Mouse (Mus musculus) kidney, adult 2 months (tissue): ENCODE results near the gene Nnat. TPM values are rescaled to one million over a fixed set of nuclear protein-coding genes. Genes with fewer than 3 reads are reported as not detected.

ENCODE experiments used
- DNase-seq: peaks from one replicate; pipeline ENCODE4 v3.0.0; 2021
- H3K27ac ChIP-seq: fragments of 200-500 bp; 2 replicates; pipeline ENCODE4 v1.5.1; 2012; ENCODE audit warnings: low read depth, low read length, control low read depth, inconsistent platforms; ENCODE audit not compliant: insufficient read depth
- H3K27me3 ChIP-seq: fragments of 200-500 bp; replicated peaks from 2 replicates; pipeline ENCODE4 v1.6.1; 2012; ENCODE audit warnings: mild to moderate bottlenecking, moderate library complexity, low read length, inconsistent platforms; ENCODE audit not compliant: control insufficient read depth, insufficient read depth
- H3K36me3 ChIP-seq: fragments of 200-500 bp; 2 replicates; pipeline ENCODE4 v1.6.1; 2012; ENCODE audit warnings: mild to moderate bottlenecking, moderate library complexity, low read length, inconsistent platforms; ENCODE audit not compliant: control insufficient read depth, insufficient read depth
- H3K4me1 ChIP-seq: fragments of 200-500 bp; 2 replicates; pipeline ENCODE4 v1.6.1; 2011; ENCODE audit warnings: low read length; ENCODE audit not compliant: control insufficient read depth, insufficient read depth
- H3K4me3 ChIP-seq: fragments of 200-500 bp; 2 replicates; pipeline ENCODE4 v1.5.1; 2011; ENCODE audit warnings: mild to moderate bottlenecking, low read depth, low read length, control low read depth; ENCODE audit not compliant: insufficient read depth
- CTCF ChIP-seq: fragments of 200-500 bp; conservative IDR thresholded peaks from 2 replicates; pipeline ENCODE4 v1.5.1; 2011; ENCODE audit warnings: low read depth, mild to moderate bottlenecking, control low read depth, low read length, moderate library complexity, mixed read lengths; ENCODE audit not compliant: insufficient read depth, insufficient read length
- POLR2A ChIP-seq: fragments of 200-500 bp; IDR thresholded peaks from one replicate; pipeline ENCODE4 v1.6.1; 2011; ENCODE audit warnings: low read depth, low read length, control low read depth
- WGBS: fragments of 180-500 bp; shearing (Covaris S2); methylation state at CpG from one replicate; pipeline ENCODE4 v1.1.7; 2018; 5-methylcytosine and 5-hydroxymethylcytosine counted together
- polyA plus RNA-seq: library from polyadenylated mRNA; depleted of rRNA; stranded (reverse); fragments of >200 nt; gene quantifications from 2 replicates; pipeline ENCODE4 v1.2.3, GENCODE M21; 2012

The Nnat gene
- polyA plus RNA-seq, 1 experiment = 1.9 TPM

DNA sequence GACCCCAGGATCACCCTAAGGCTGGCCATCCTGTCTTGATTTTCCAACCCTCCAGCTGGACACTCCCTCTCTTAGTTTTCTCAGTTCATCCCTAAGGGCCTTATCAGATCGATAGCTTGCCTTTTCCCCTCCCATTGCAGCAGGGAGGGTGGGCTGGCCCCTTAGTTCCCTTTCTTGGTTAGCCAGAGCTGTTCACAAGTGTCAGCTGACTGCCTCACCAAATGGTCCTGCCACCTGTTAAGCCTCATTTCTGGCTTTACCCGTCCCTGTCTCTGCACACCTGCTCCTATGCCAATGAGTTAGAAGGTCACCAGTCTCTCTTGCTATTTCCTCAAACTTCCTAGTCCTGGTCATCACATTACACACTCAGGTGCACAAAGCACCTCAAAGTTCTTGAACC lies 3.2 kb downstream of the Nnat start:
- Histone ChIP-seq H3K4me1 (peaks cover 9% of the 10 kb centered on the region), H3K36me3 (no peaks in the 10 kb centered on the region), H3K4me3 (no peak overlapping the region), H3K27me3 (no peaks in the 10 kb centered on the region), H3K27ac (no peak overlapping the region)
- 45% methylated on average over 2 of the region's 2 CpGs for WGBS
- TF ChIP-seq CTCF (no peak), POLR2A (no peak)
- DNase-seq = no peak

DNA sequence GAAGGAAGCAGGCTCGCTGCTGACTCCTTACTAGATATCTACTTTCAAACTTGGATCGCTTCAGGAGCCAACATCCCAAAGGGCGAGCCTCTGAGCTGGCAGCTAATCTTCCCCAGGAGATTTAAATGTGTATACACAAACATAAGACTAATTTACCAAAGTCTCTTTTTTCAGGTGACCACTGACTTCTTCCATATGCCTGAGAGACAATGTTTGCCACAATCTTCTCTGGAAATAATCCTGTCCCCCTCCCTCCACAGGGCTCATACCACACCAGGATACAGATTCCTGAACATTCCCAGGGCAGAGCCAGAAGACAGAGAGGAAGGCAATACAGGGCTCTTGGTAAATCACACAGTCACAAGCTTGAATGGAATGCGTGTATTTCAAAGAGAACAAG lies 4.8 kb downstream of the Nnat start:
- no peak for DNase-seq
- Histone ChIP-seq H3K27me3 (no peaks in the 10 kb centered on the region), H3K27ac (no peak overlapping the region), H3K36me3 (no peaks in the 10 kb centered on the region), H3K4me1 (peaks cover 9% of the 10 kb centered on the region), H3K4me3 (no peak overlapping the region)
- WGBS = 51% methylated on average over 4 of the region's 4 CpGs
- TF ChIP-seq CTCF = no peak
- TF ChIP-seq POLR2A = no peak

DNA sequence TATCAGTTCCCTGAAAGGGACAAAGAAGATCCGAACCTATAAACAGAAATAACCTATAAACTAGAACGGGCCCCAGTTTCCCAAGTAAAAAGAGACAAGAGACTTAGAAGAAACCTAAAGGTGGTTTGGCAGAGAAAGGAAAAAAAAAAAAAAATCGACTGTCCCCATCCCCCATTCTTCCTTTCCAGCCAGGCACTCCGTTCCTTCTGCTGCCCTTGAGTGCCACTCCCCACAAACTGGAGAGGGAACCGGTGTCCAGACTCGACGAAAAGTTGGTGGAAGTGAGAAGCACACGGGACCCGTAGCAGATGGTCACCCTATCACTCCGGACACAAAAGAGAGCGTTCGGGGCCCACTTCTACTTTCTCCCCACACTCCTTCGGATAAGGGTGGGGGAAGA lies 5.6 kb downstream of the Nnat start:
- TF ChIP-seq POLR2A (no peak), CTCF (no peak)
- Histone ChIP-seq H3K36me3 (no peaks in the 10 kb centered on the region), H3K4me1 (peaks cover 9% of the 10 kb centered on the region), H3K27ac (peak overlapping the region; percentile 89; the same call in 1 of the 2 replicates), H3K27me3 (no peaks in the 10 kb centered on the region), H3K4me3 (peak overlapping the region; percentile 78)
- DNase-seq = no peak
- 5% methylated on average over 13 of the region's 13 CpGs for WGBS

DNA sequence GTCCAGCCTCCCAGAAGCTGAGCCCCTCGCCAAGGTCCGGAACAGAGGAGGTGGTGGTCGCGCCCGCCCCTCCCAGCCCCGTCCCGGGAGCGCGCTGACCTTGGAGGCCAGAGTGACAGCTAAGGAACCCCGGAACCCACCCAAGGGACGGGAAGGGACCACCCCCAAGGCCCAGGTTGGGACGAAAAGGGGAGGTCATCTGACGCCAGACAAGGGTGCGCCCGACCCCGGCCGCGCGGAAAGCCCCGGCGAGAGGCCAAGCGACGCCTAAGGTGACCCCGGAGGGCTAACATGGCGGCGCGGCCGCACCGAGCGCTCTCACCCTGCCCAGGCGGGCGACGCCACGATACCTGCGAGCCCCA lies 6.0 kb downstream of the Nnat start:
- H3K4me3 ChIP-seq = peak overlapping the region; percentile 78
- H3K27ac ChIP-seq = peak overlapping the region; percentile 89
- TF ChIP-seq POLR2A = no peak
- no peak for TF ChIP-seq CTCF
- H3K4me1 ChIP-seq = peaks cover 9% of the 10 kb centered on the region
- WGBS = 1% methylated on average over 34 of the region's 35 CpGs
- no peaks in the 10 kb centered on the region for H3K36me3 ChIP-seq
- DNase-seq = no peak
- H3K27me3 ChIP-seq = no peaks in the 10 kb centered on the region

DNA sequence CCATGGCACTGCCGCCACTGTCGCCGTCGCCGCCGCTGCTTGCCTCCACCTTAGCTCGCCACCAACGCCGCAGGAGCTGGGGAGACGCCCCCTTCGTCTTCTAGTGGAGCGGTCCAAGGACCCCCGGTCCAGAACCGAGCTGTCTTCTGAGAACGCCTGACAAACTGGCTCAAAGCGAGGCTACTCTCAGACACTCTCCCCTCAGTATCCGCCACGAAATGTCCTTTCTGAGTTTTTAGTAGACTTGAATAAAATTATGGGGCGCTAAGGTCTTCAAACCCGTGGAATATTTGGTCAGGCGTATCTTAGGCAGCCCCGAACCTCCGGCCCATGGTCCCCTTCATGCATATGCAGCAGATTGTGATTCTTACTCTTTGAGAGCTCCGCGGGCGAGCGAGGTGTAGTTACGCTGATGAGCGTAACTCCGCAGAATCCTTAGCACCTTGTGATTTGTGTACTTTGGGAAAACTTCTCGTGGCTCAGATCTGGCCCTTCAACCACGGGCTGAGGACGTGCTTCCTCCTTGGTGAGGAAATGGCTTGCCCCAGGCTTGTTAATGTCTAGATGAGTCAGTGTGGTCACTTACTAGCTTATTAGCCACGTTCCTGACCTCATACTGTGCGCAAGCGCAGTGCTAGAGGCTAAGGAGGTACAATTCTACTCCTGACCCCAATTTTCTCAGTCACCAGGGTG lies 6.5 kb downstream of the Nnat start:
- peaks cover 9% of the 10 kb centered on the region for H3K4me1 ChIP-seq
- peak overlapping the region; percentile 89 for H3K27ac ChIP-seq
- under 1% methylated on average over 36 of the region's 36 CpGs for WGBS
- H3K27me3 ChIP-seq = no peaks in the 10 kb centered on the region
- peak overlapping the region; percentile 78 for H3K4me3 ChIP-seq
- TF ChIP-seq POLR2A = peak; percentile 63
- no peak for TF ChIP-seq CTCF
- H3K36me3 ChIP-seq = no peaks in the 10 kb centered on the region
- peak; percentile 91 for DNase-seq

DNA sequence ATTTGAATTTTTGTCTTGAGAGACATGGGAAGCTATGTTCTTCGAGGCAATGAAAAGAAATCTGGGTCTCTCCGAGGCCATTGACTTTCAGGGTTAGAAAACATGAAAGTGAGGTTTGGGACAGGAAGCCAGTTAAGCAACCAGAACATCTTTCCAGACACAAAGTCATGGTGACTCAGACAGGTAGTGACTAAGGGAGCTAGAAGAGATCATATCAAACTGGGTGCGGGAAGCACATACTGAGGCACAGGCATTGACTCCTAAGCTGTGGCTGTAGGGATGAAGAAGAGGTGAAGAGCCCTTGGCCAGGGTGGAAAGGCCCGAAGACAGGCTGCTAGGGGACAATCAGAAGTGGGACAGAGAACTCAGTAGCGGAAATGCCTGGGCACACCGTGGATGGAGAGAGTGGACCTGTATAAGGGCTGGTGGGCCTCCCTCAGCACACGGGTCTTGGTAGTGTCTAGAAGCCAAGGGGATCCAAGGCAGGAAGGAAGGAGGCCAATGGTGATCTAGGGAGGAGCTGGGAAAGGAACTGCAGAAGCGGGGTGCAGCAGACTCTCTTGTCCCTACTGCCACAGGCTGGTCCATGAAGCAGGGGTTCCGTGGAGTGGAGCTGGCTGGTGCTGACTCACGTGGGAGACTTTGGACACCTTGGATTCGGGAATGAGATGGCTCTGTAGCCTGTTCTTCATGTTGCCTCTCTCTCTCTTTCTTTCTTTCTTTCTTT lies 7.5 kb downstream of the Nnat start:
- DNase-seq = no peak
- Histone ChIP-seq H3K4me1 (peaks cover 9% of the 10 kb centered on the region), H3K36me3 (no peaks in the 10 kb centered on the region), H3K27ac (no peak overlapping the region), H3K27me3 (no peaks in the 10 kb centered on the region), H3K4me3 (no peak overlapping the region)
- TF ChIP-seq CTCF = no peak
- no peak for TF ChIP-seq POLR2A
- WGBS = 80% methylated on average over 11 of the region's 11 CpGs

DNA sequence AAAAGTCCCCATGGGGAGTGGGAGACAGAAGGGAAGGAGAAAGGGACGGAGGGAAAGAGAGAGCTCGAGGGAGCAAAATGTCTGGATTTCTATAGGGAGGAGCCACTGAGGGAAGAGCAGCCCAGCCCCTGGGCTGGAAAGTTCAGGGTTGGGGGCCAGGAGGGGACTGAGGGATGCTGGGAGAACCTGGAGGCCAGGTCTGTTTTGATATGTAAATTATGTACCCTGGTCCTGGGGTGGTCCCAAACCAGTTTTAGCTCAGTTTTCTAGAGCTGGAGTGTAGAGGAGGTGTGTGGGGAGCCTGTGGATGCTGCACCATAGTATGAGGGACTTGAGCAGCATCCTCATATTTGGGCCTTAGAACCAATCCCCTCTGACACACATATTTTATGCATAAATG lies 9.0 kb downstream of the Nnat start:
- WGBS = 45% methylated on average over 2 of the region's 2 CpGs
- Histone ChIP-seq H3K4me3 (no peak overlapping the region), H3K36me3 (no peaks in the 10 kb centered on the region), H3K27me3 (no peaks in the 10 kb centered on the region), H3K4me1 (peaks cover 9% of the 10 kb centered on the region; the same call in 1 of the 2 replicates), H3K27ac (no peak overlapping the region)
- no peak for TF ChIP-seq POLR2A
- TF ChIP-seq CTCF = no peak
- no peak for DNase-seq
